Mouse (Mus musculus) gastrocnemius, adult 2 months (tissue): ENCODE measurements around the gene Gls2. TPM values are rescaled to one million over a fixed set of nuclear protein-coding genes. Genes with fewer than 3 reads are reported as not detected.

ENCODE experiments used
- DNase-seq: peaks from one replicate; pipeline ENCODE4 v3.0.0; 2022
- H3K27ac ChIP-seq: fragments of 200-600 bp; 2 replicates; pipeline ENCODE4 v1.8.1; 2022; ENCODE audit warnings: mild to moderate bottlenecking
- H3K4me3 ChIP-seq: fragments of 200-600 bp; 2 replicates; pipeline ENCODE4 v1.8.1; 2022; ENCODE audit warnings: mild to moderate bottlenecking, moderate library complexity
- CTCF ChIP-seq: fragments of 200-600 bp; IDR thresholded peaks from 2 replicates; pipeline ENCODE4 v1.8.1; 2022; ENCODE audit warnings: antibody characterized with exemption, mild to moderate bottlenecking, moderate library complexity
- intact Hi-C: fragments of 180-260 bp; cut with DNase I; formaldehyde crosslinking; loops from one replicate; pipeline ENCODE4 v1.15.1; 2025
- total RNA-seq, 2 experiments: library from RNA; stranded (reverse); gene quantifications; 2 replicates each; pipeline ENCODE4 v1.2.3; 2021

Gene Gls2
- total RNA-seq, 2 experiments from 2014 or later: 0.59 to 0.67 TPM

DNA sequence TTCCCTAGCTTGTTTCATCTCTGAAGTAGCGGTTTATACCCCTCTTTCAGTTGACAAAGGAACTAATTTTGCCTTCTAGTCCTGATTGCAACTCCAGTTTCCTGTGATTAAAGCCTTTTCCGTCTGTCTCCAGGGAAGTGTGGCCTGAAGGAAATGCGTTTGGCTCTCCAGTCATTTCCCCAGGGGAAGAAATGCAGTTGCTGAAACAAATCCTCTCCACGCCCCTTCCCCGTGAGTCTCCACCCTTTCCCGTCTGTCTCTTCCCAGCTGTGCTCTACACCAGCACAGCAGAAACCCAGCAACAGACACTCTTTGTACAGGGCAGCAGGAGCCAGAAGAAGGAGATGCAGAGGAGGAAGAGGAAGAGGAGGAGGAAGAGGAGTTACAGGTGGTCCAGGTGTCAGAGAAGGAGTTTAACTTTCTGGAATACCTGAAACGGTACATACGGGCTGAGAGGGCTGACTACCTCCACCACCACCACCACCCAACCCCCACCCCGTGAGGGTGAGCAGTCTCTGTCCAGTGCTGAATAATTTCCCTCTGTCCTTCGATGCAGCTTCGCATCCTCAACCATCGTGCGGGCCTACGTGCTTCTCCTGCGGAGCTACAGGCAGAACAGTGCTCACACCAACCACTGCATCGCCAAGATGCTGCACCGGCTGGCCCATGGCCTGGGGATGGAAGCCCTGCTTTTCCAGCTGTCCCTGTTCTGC lies 52.9 kb downstream of the Gls2 start:
- Histone ChIP-seq H3K4me3 (peak overlapping the region; percentile 71), H3K27ac (peak overlapping the region; percentile 85)
- peak; percentile 69 for DNase-seq
- intact Hi-C loops: no loop called here
- TF ChIP-seq CTCF: no peak

DNA sequence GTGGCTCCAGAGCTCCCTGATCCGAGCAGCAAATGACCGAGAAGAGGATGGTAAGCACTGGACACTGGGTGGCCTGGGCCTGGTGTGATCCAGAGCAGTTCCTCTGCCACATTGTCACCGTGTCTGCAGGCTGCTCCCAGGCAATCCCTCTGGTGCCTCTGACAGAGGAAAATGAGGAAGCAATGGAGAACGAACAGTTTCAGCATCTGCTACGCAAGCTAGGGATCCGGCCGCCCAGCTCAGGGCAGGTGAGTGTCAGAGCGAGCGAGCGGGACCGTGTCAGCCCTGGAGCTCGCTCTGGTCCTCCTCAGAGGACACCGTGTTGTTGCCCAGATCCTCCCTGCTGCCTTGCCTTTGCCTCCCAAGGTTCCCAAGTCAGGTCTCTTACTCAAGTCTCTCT lies 56.3 kb downstream of the Gls2 start:
- intact Hi-C loops: no loop called here
- Histone ChIP-seq H3K4me3 (no peak overlapping the region), H3K27ac (no peak overlapping the region)
- no peak for TF ChIP-seq CTCF
- no peak for DNase-seq

DNA sequence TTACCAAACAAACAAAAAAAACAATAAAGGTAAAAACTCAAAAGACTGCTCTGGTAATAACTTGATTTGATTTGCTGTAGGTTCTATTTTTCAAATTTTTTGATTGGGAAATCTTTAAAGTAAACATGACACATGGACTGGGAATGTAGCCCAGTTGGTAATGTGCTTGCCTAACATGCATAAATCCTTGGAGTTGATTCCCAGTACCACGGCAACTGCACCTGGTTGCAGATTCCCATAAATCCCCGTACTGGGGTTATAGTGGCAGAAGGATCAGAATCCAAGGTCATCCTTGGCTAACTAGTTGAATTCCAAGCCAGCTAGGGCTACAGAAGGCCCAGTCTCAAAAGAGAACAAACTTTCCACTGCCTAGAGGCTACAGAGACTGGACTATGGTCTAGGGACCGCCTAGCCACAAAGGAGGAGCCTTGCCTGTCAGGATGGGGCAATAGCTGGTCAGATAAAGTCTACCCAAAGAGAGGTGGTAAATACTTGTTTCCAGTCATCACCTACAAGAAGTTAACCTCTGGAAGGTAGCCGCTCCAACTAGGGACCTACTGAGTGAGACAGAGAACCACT lies 59.5 kb downstream of the Gls2 start, which contains the start of gene Apon:
Gene Apon (plus strand): TSS at position 420 of the 579 bp plus-strand sequence.
- DNase-seq: no peak
- intact Hi-C loops: no loop called here
- Histone ChIP-seq H3K4me3 (no peak within 1 kb of the TSS), H3K27ac (no peak within 1 kb of the TSS)
- TF ChIP-seq CTCF: no peak

DNA sequence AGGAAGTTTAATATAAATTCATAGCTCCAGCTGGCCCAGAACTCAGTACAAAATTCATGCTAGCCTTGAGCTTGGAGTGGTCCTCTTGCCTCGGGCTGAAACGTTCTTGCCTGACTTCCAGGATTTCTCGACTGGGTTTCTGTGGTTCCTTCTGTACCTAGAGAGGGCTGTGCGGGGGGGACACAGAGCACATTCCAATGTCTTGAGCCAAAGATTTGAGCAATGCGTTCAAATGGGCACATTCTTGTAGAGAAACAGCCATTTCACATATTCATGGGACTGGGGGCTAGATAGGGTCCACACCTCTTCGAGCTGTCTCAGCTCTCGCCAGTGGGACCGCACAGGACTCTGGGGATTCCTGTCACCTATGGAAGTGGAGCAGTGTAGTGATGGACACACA lies 61.7 kb downstream of the Gls2 start:
- DNase-seq: no peak
- H3K4me3 ChIP-seq: no peak overlapping the region
- no peak for TF ChIP-seq CTCF
- H3K27ac ChIP-seq: no peak overlapping the region
- intact Hi-C loops: no loop called here

DNA sequence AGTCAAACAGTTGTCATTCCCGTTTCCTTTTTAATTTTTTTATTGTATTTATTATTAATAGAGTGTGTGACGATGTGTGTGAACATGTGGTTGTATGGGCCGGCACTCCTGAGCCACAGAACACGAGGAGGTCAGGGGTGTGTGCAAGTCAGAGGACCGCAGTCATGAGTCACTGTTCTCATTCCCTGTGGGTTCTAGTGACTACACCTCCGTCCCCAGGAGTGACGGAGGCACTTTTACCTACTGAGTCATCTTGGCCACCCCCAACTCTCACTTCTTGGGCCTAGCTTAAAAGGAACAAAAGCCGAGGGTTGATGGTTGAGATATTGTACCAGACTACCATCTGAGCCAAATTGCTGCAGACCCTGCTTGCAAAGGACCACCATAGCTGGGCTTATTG lies 62.1 kb downstream of the Gls2 start:
- Histone ChIP-seq H3K4me3 (no peak overlapping the region), H3K27ac (no peak overlapping the region)
- intact Hi-C loops: no loop called here
- DNase-seq: no peak
- no peak for TF ChIP-seq CTCF

DNA sequence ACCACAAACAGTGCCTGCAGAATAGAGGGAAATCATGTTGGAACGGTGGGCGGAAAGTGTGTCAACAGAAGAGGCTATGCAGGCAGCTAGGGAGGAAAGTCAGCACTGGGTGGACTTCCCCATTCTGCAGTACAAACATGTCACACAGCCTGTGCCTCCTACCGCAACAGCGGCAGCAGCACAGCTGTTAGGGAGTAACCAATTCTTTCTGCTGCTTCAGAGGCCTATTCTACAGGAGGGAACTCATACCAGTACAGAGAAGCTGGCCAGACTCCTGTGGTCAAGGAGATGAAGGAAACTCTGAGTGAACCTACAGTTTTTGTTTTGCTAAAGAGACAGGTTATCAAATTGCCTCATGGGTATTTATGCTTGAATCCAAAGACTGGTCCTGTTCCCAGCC lies 64.7 kb downstream of the Gls2 start:
- intact Hi-C loops: no loop called here
- Histone ChIP-seq H3K27ac (peak overlapping the region; percentile 28; the same call in 1 of the 2 replicates), H3K4me3 (no peak overlapping the region)
- no peak for DNase-seq
- TF ChIP-seq CTCF: no peak

Other genes starting within 250 kb of the Gls2 start
- not detected for gene Hsd17b6, start 186.8 kb upstream of the Gls2 start, total RNA-seq
- under 1 TPM; 0.61 to 0.95 TPM for gene Prim1, start 179.3 kb upstream of the Gls2 start, total RNA-seq
- 100 to 1,000 TPM; 385 to 418 TPM for gene Naca, start 158.9 kb upstream of the Gls2 start, total RNA-seq
- gene Ptges3, start 135.5 kb upstream of the Gls2 start, total RNA-seq: 10 to 100 TPM; 75.4 to 81.3 TPM
- gene Atp5b, start 111.2 kb upstream of the Gls2 start, total RNA-seq: 1,000 to 10,000 TPM; 3,225 to 4,497 TPM
- 10 to 100 TPM; 12.7 to 13.2 TPM for gene Baz2a, start 102.9 kb upstream of the Gls2 start, total RNA-seq
- 10 to 100 TPM; 51.8 to 71.2 TPM for gene Rbms2, start 14.2 kb upstream of the Gls2 start, total RNA-seq
- 10 to 100 TPM; 29.5 to 36.4 TPM for gene Spryd4, start 17.4 kb downstream of the Gls2 start, total RNA-seq
- gene Mip, start 31.4 kb downstream of the Gls2 start, total RNA-seq: not detected
- 1 to 10 TPM; 1.8 to 2.5 TPM for gene Timeless, start 37.6 kb downstream of the Gls2 start, total RNA-seq
- not detected for gene Apon, start 59.6 kb downstream of the Gls2 start, total RNA-seq
- not detected for gene Apof, start 74.2 kb downstream of the Gls2 start, total RNA-seq
- gene Stat2, start 76.1 kb downstream of the Gls2 start, total RNA-seq: 1 to 10 TPM; 3.2 to 4.5 TPM
- not detected for gene Il23a, start 104.3 kb downstream of the Gls2 start, total RNA-seq
- 1 to 10 TPM; 5.1 to 5.3 TPM for gene Pan2, start 108.9 kb downstream of the Gls2 start, total RNA-seq
- gene Cnpy2, start 128.0 kb downstream of the Gls2 start, total RNA-seq: 10 to 100 TPM; 35.1 to 52.1 TPM
- 100 to 1,000 TPM; 541 to 658 TPM for gene Cs, start 143.3 kb downstream of the Gls2 start, total RNA-seq
- gene Coq10a, start 174.5 kb downstream of the Gls2 start, total RNA-seq: 100 to 1,000 TPM; 447 to 542 TPM
- gene Ankrd52, start 182.7 kb downstream of the Gls2 start, total RNA-seq: 10 to 100 TPM; 46.7 to 58.9 TPM
- gene Slc39a5, start 206.8 kb downstream of the Gls2 start, total RNA-seq: not detected
- 10 to 100 TPM; 56.7 to 59.0 TPM for gene Nabp2, start 217.0 kb downstream of the Gls2 start, total RNA-seq
- gene Rnf41, start 217.2 kb downstream of the Gls2 start, total RNA-seq: 10 to 100 TPM; 13.3 to 13.4 TPM